Mouse (Mus musculus) neural tube, embryonic 12.5 days (tissue): ENCODE measurements around the gene Cyb561d2. TPM values are rescaled to one million over a fixed set of nuclear protein-coding genes. Genes with fewer than 3 reads are reported as not detected.

Experiments used
- ATAC-seq: fragments of 200-750 bp; cut with Nextera tagmentation; 2 replicates; pipeline ENCODE4 v1.8.0; 2017; ENCODE audit warnings: low read depth, mild to moderate bottlenecking, moderate TSS enrichment, moderate library complexity; ENCODE audit not compliant: low FRiP score
- H3K27ac ChIP-seq: fragments of 300-500 bp; sonication (generic); 2 replicates; pipeline ENCODE4 v1.5.1; 2016
- H3K27me3 ChIP-seq: fragments of 300-500 bp; sonication (generic); replicated peaks from 2 replicates; pipeline ENCODE4 v1.6.1; 2016; ENCODE audit warnings: mild to moderate bottlenecking
- H3K36me3 ChIP-seq: fragments of 300-500 bp; sonication (generic); 2 replicates; pipeline ENCODE4 v1.6.1; 2016; ENCODE audit warnings: mild to moderate bottlenecking
- H3K4me1 ChIP-seq: fragments of 300-500 bp; sonication (generic); 2 replicates; pipeline ENCODE4 v1.6.1; 2016
- H3K4me2 ChIP-seq: fragments of 300-500 bp; sonication (generic); replicated peaks from 2 replicates; pipeline ENCODE4 v1.6.1; 2016; ENCODE audit warnings: mild to moderate bottlenecking
- H3K4me3 ChIP-seq: fragments of 300-500 bp; sonication (generic); 2 replicates; pipeline ENCODE4 v1.5.1; 2016
- H3K9ac ChIP-seq: fragments of 300-500 bp; sonication (generic); 2 replicates; pipeline ENCODE4 v1.6.1; 2016; ENCODE audit warnings: mild to moderate bottlenecking
- H3K9me3 ChIP-seq: fragments of 300-500 bp; sonication (generic); 2 replicates; pipeline ENCODE4 v1.6.1; 2016; ENCODE audit warnings: mild to moderate bottlenecking
- WGBS: fragments of 180-500 bp; shearing (Covaris S2); methylation state at CpG from one replicate; pipeline ENCODE4 v1.1.7; 2016; 5-methylcytosine and 5-hydroxymethylcytosine counted together
- polyA plus RNA-seq: library from polyadenylated mRNA; unstranded; fragments of >200 nt; fragmentation: Nextera tagmentation; extraction: Ambion mirVana; gene quantifications from 2 replicates; pipeline ENCODE4 v1.2.1, GENCODE M21; 2016

Cyb561d2 gene
- polyA plus RNA-seq, 1 experiment from 2014 or later, result 25.4 TPM

- H3K9ac ChIP-seq, result no peak overlapping the region
- H3K27me3 ChIP-seq, result peaks cover 9% of the 10 kb centered on the region
- H3K4me2 ChIP-seq, result no peak overlapping the region
- WGBS, result 96% methylated on average over 17 of the region's 17 CpGs
- peaks cover 34% of the 10 kb centered on the region for H3K4me1 ChIP-seq
- no peak overlapping the region for H3K27ac ChIP-seq
- ATAC-seq, result no peak
- peaks cover 32% of the 10 kb centered on the region for H3K36me3 ChIP-seq
- H3K4me3 ChIP-seq, result no peak overlapping the region
- no peaks in the 10 kb centered on the region for H3K9me3 ChIP-seq
These were observed 2.3 kb upstream of the Cyb561d2 start for GRCm38 (mm10) chr9:107544196-107544700.

- Histone ChIP-seq H3K4me1 (peaks cover 34% of the 10 kb centered on the region), H3K9me3 (no peaks in the 10 kb centered on the region), H3K9ac (no peak overlapping the region), H3K36me3 (peaks cover 42% of the 10 kb centered on the region), H3K4me2 (peak overlapping the region; percentile 90), H3K4me3 (no peak overlapping the region), H3K27ac (no peak overlapping the region), H3K27me3 (no peaks in the 10 kb centered on the region; the same call in 1 of the 2 replicates)
- whole genome bisulfite sequencing, result 91% methylated on average over 11 of the region's 11 CpGs
- ATAC-seq, result no peak
These were observed 1.3 kb upstream of the Cyb561d2 start for GRCm38 (mm10) chr9:107543299-107543698.

- peak overlapping the region; percentile 65 for H3K4me3 ChIP-seq
- ATAC-seq, result no peak
- peaks cover 34% of the 10 kb centered on the region for H3K4me1 ChIP-seq
- peak overlapping the region; percentile 90 for H3K4me2 ChIP-seq
- 57% methylated on average over 8 of the region's 8 CpGs for WGBS
- peak overlapping the region; percentile 69 for H3K9ac ChIP-seq
- H3K27me3 ChIP-seq, result no peaks in the 10 kb centered on the region
- H3K36me3 ChIP-seq, result peaks cover 47% of the 10 kb centered on the region
- H3K9me3 ChIP-seq, result no peaks in the 10 kb centered on the region
- H3K27ac ChIP-seq, result no peak overlapping the region
These were observed 728 bp upstream of the Cyb561d2 start for GRCm38 (mm10) chr9:107542721-107543120.

- H3K4me1 ChIP-seq, result peaks cover 34% of the 10 kb centered on the region
These were observed 326 bp upstream of the Cyb561d2 start for GRCm38 (mm10) chr9:107542352-107542686.

GRCm38 (mm10) chr9:107541005-107541404 is 988 bp downstream of the Cyb561d2 start:
- no peak overlapping the region for H3K27ac ChIP-seq
- H3K4me1 ChIP-seq, result peaks cover 37% of the 10 kb centered on the region
- ATAC-seq, result no peak
- 30% methylated on average over 10 of the region's 10 CpGs for WGBS
- no peaks in the 10 kb centered on the region for H3K9me3 ChIP-seq
- peaks cover 50% of the 10 kb centered on the region for H3K36me3 ChIP-seq
- peak overlapping the region; percentile 65 for H3K4me3 ChIP-seq
- peak overlapping the region; percentile 90 for H3K4me2 ChIP-seq
- H3K9ac ChIP-seq, result peak overlapping the region; percentile 69; the same call in 1 of the 2 replicates
- H3K27me3 ChIP-seq, result no peaks in the 10 kb centered on the region

More at GRCm38 (mm10) chr9:107542352-107542686, 326 bp upstream of the Cyb561d2 start:
- ATAC-seq, result peak; percentile 13
- Histone ChIP-seq H3K36me3 (peaks cover 50% of the 10 kb centered on the region), H3K9me3 (no peaks in the 10 kb centered on the region), H3K4me3 (peak overlapping the region; percentile 65), H3K27ac (no peak overlapping the region), H3K4me2 (peak overlapping the region; percentile 90), H3K9ac (peak overlapping the region; percentile 69), H3K27me3 (no peaks in the 10 kb centered on the region)
- 2% methylated on average over 11 of the region's 11 CpGs for WGBS

GRCm38 (mm10) chr9:107540420-107540819 is 1.6 kb downstream of the Cyb561d2 start:
- no peaks in the 10 kb centered on the region for H3K9me3 ChIP-seq
- no peak for ATAC-seq
- no peak overlapping the region for H3K27ac ChIP-seq
- no peaks in the 10 kb centered on the region for H3K27me3 ChIP-seq
- H3K9ac ChIP-seq, result no peak overlapping the region
- no peak overlapping the region for H3K4me3 ChIP-seq
- peaks cover 50% of the 10 kb centered on the region for H3K36me3 ChIP-seq
- peak overlapping the region; percentile 90; the same call in 1 of the 2 replicates for H3K4me2 ChIP-seq
- H3K4me1 ChIP-seq, result peaks cover 43% of the 10 kb centered on the region
- 73% methylated on average over 4 of the region's 4 CpGs for WGBS

GRCm38 (mm10) chr9:107539940-107540339 is 2.1 kb downstream of the Cyb561d2 start:
- WGBS, result 93% methylated on average over 8 of the region's 8 CpGs
- H3K4me2 ChIP-seq, result no peak overlapping the region
- no peaks in the 10 kb centered on the region for H3K27me3 ChIP-seq
- H3K9ac ChIP-seq, result no peak overlapping the region
- H3K4me1 ChIP-seq, result peaks cover 47% of the 10 kb centered on the region
- H3K27ac ChIP-seq, result no peak overlapping the region
- H3K36me3 ChIP-seq, result peaks cover 46% of the 10 kb centered on the region
- no peak overlapping the region for H3K4me3 ChIP-seq
- ATAC-seq, result no peak
- no peaks in the 10 kb centered on the region for H3K9me3 ChIP-seq

- WGBS, result 95% methylated on average over 3 of the region's 3 CpGs
- Histone ChIP-seq H3K4me2 (no peak overlapping the region), H3K27ac (no peak overlapping the region), H3K9ac (no peak overlapping the region), H3K9me3 (no peaks in the 10 kb centered on the region), H3K36me3 (peaks cover 35% of the 10 kb centered on the region), H3K4me3 (no peak overlapping the region), H3K4me1 (peaks cover 54% of the 10 kb centered on the region), H3K27me3 (no peaks in the 10 kb centered on the region)
- ATAC-seq, result no peak
These were observed 3.3 kb downstream of the Cyb561d2 start for GRCm38 (mm10) chr9:107538711-107539110.

GRCm38 (mm10) chr9:107538231-107538630 is 3.8 kb downstream of the Cyb561d2 start:
- no peak for ATAC-seq
- Histone ChIP-seq H3K4me1 (peaks cover 54% of the 10 kb centered on the region), H3K36me3 (peaks cover 30% of the 10 kb centered on the region), H3K9ac (no peak overlapping the region), H3K4me3 (no peak overlapping the region), H3K4me2 (no peak overlapping the region), H3K9me3 (no peaks in the 10 kb centered on the region), H3K27me3 (no peaks in the 10 kb centered on the region), H3K27ac (no peak overlapping the region)
- WGBS, result 93% methylated on average over 7 of the region's 7 CpGs

- Histone ChIP-seq H3K27me3 (no peaks in the 10 kb centered on the region), H3K4me1 (peaks cover 34% of the 10 kb centered on the region), H3K9ac (peak overlapping the region; percentile 88), H3K4me3 (peak overlapping the region; percentile 77), H3K36me3 (peaks cover 22% of the 10 kb centered on the region), H3K9me3 (no peaks in the 10 kb centered on the region), H3K27ac (no peak overlapping the region), H3K4me2 (peak overlapping the region; percentile 100)
- peak; percentile 29 for ATAC-seq
- WGBS, result under 1% methylated on average over 40 of the region's 40 CpGs
These were observed 7.4 kb downstream of the Cyb561d2 start for GRCm38 (mm10) chr9:107534408-107535202.

GRCm38 (mm10) chr9:107533791-107534407 is 8.1 kb downstream of the Cyb561d2 start, which contains the start of gene Tmem115:
Gene Tmem115 (plus strand): TSS chr9:107533945.
- ATAC-seq, result peak; percentile 99

More at GRCm38 (mm10) chr9:107533791-107534407, 8.1 kb downstream of the Cyb561d2 start, which contains the start of gene Tmem115:
- H3K4me2 ChIP-seq, result peak within 1 kb of the TSS; percentile 100
- peak within 1 kb of the TSS; percentile 88 for H3K9ac ChIP-seq
- H3K27me3 ChIP-seq, result no peaks in the 10 kb centered on the region
- H3K36me3 ChIP-seq, result peaks cover 14% of the 10 kb centered on the region
- no peaks in the 10 kb centered on the region for H3K9me3 ChIP-seq
- WGBS, result under 1% methylated on average over 48 of the region's 48 CpGs
- H3K27ac ChIP-seq, result no peak within 1 kb of the TSS
- peaks cover 34% of the 10 kb centered on the region for H3K4me1 ChIP-seq
- H3K4me3 ChIP-seq, result peak within 1 kb of the TSS; percentile 77
